Mouse (Mus musculus) T-cell, adult 2 months (primary cell): ENCODE measurements around the gene Tcte2.
A peak's percentile ranks its signal among the peaks of the same experiment; 100 is the strongest.
"Not testable (repeated sequence)": the region's sequence is repeated elsewhere in the genome, so short reads cannot be mapped to it uniquely, and the experiment has no call there.

Source experiments
- DNase-seq: peaks from one replicate; pipeline ENCODE4 v3.0.0; 2022; ENCODE audit warnings: low spot score

Tcte2 gene

GRCm38 (mm10) chr17:13761179-13761913, at the start of gene Tcte2:
TSS of gene Tcte2 (minus strand) at chr17:13761825.
- DNase-seq, result peak; percentile 3

- DNase-seq, result no peak
These were observed 44.4 kb upstream of the Tcte2 start for GRCm38 (mm10) chr17:13806016-13806415.

- no peak for DNase-seq
These were observed 41.3 kb upstream of the Tcte2 start for GRCm38 (mm10) chr17:13802836-13803408.

- no peak for DNase-seq
These were observed 36.1 kb upstream of the Tcte2 start for GRCm38 (mm10) chr17:13797691-13798090.

- not testable (repeated sequence) for DNase-seq
These were observed 28.4 kb upstream of the Tcte2 start for GRCm38 (mm10) chr17:13790033-13790432.

GRCm38 (mm10) chr17:13783469-13783868, 21.8 kb upstream of the Tcte2 start:
- no peak for DNase-seq

- no peak for DNase-seq
These were observed 20.3 kb upstream of the Tcte2 start for GRCm38 (mm10) chr17:13781948-13782347.

- DNase-seq, result no peak
These were observed 17.2 kb upstream of the Tcte2 start for GRCm38 (mm10) chr17:13778865-13779264.

- DNase-seq, result no peak
These were observed 16.1 kb upstream of the Tcte2 start for GRCm38 (mm10) chr17:13777676-13778075.

- DNase-seq, result no peak
These were observed 7.6 kb upstream of the Tcte2 start for GRCm38 (mm10) chr17:13769256-13769655.

GRCm38 (mm10) chr17:13768531-13768930, 6.9 kb upstream of the Tcte2 start:
- DNase-seq, result no peak

- not testable (repeated sequence) for DNase-seq
These were observed 3.3 kb upstream of the Tcte2 start for GRCm38 (mm10) chr17:13764911-13765310.

GRCm38 (mm10) chr17:13763819-13764218, 2.2 kb upstream of the Tcte2 start:
- DNase-seq, result no peak

- DNase-seq, result no peak
These were observed 898 bp downstream of the Tcte2 start for GRCm38 (mm10) chr17:13760675-13761178.

- DNase-seq, result peak; percentile 31
These were observed 1.6 kb downstream of the Tcte2 start, which contains the start of gene Afdn for GRCm38 (mm10) chr17:13759853-13760627. TSS of gene Afdn (plus strand) at chr17:13760539.

- DNase-seq, result no peak
These were observed 2.3 kb downstream of the Tcte2 start for GRCm38 (mm10) chr17:13759156-13759852.

- no peak for DNase-seq
These were observed 3.0 kb downstream of the Tcte2 start for GRCm38 (mm10) chr17:13758586-13758985.

- DNase-seq, result no peak
These were observed 6.7 kb downstream of the Tcte2 start for GRCm38 (mm10) chr17:13754940-13755339.

GRCm38 (mm10) chr17:13753918-13754317, 7.7 kb downstream of the Tcte2 start:
- DNase-seq, result no peak

- no peak for DNase-seq
These were observed 12.6 kb downstream of the Tcte2 start for GRCm38 (mm10) chr17:13749027-13749426.

- DNase-seq, result no peak
These were observed 13.9 kb downstream of the Tcte2 start for GRCm38 (mm10) chr17:13747681-13748080.

GRCm38 (mm10) chr17:13746330-13746729, 15.3 kb downstream of the Tcte2 start:
- peak; percentile 4 for DNase-seq
